Mouse (Mus musculus): Measurements from ENCODE around the gene Serinc3. TPM values are rescaled to one million over a fixed set of nuclear protein-coding genes. Genes with fewer than 3 reads are reported as not detected.
A peak's percentile ranks its signal among the peaks of the same experiment; 100 is the strongest.

Gene Serinc3
- total and polyA plus RNA-seq, 3 experiments, result 345 to 611 (median 467) TPM

DNA sequence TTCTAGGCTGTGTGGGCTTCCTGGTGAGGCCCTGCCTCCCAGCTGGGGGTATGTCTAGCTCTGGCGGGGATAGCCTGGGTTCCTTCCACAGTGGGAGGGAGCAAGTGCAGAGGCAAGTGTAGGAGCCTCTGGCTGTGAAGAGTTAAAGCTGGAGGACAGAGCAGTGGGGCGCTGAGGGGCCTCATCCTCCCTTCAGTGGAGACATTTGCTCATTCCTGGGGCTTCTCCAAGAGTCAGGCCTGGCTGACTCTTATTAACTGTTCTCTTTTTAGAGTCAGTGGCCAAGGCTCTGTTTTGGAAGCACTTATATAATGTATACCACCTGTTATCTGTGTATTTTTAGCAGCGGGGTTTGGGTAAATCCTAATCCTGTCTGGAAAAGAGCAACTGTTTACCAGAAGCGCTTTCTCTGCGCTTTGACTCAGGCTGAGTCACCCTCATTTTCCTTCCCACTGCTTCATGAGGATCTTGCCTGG lies 30.3 kb upstream of the Serinc3 start:
- H3K4me2 ChIP-seq (ENCODE audit: insufficient read depth, low read depth, poor library complexity, severe bottlenecking), result peak overlapping the region; percentile 65
- dilution Hi-C loops (cut with MboI; ENCODE audit: extremely low pct_ligation_motif_present, extremely low pct_unique_long_range_greater_than_20kb, low sequenced_read_pairs) (no loop called here), in situ Hi-C loops (cut with MboI; ENCODE audit: low pct_ligation_motif_present, low pct_unique_long_range_greater_than_20kb, low sequenced_read_pairs) (no loop called here)
- TF ChIP-seq MAX (IDR thresholded peaks at IDR 0.05; ENCODE audit: low read length) (no peak), MEF2A (IDR thresholded peaks at IDR 0.05; ENCODE audit: borderline replicate concordance, low read depth, low read length) (no peak), NELFE (IDR thresholded peaks at IDR 0.05; ENCODE audit: low read depth, low read length) (0 out of 2 replicates have a peak, but pooled peaks have one; percentile 17), IRF4 (IDR thresholded peaks at IDR 0.05; ENCODE audit: low read depth, low read length) (0 out of 2 replicates have a peak, but pooled peaks have one; percentile 30), RCOR1 (conservative IDR thresholded peaks at IDR 0.05; ENCODE audit: low read depth, low read length) (no peak), EP300 (IDR thresholded peaks at IDR 0.05; ENCODE audit: low read length) (peak; percentile 44), MAZ (IDR thresholded peaks at IDR 0.05; ENCODE audit: low read depth, low read length) (peak; percentile 67; the same call in 1 of the 2 replicates), MYC (IDR thresholded peaks at IDR 0.05; ENCODE audit: low read depth, low read length) (no peak), ZKSCAN1 (IDR thresholded peaks at IDR 0.05; ENCODE audit: borderline replicate concordance, low read depth, low read length) (no peak), NRF1 (IDR thresholded peaks at IDR 0.05; ENCODE audit: low read depth, low read length) (0 out of 2 replicates have a peak, but pooled peaks have one; percentile 17), ELF1 (IDR thresholded peaks at IDR 0.05; ENCODE audit: low read depth, low read length) (no peak), ZNF384 (IDR thresholded peaks at IDR 0.05; ENCODE audit: low read depth, low read length) (no peak)
- no peak for DNase-seq (ENCODE audit: extremely low read depth)
- no peak overlapping the region for H3K4me3 ChIP-seq (replicated peaks in 1 of 3; ENCODE audit: low read depth in 2 of 3, low read length in 2 of 3, poor library complexity in 1 of 3)
- H3K27ac ChIP-seq (ENCODE audit: insufficient read depth, low read depth), result peak overlapping the region; percentile 81
- H3K4me1 ChIP-seq (ENCODE audit: control insufficient read depth in 1 of 2, insufficient read depth in 2 of 2), result peaks cover 47 to 80% of the 10 kb centered on the region in 2 experiments
- no peaks in the 10 kb centered on the region for H3K9me3 ChIP-seq (replicated peaks; ENCODE audit: low read length)
- peak overlapping the region; percentile 64 for H3K9ac ChIP-seq (ENCODE audit: insufficient read depth, low read depth)
- peaks cover 9 to 44% of the 10 kb centered on the region in 2 experiments for H3K36me3 ChIP-seq (replicated peaks in 1 of 2; ENCODE audit: control insufficient read depth in 1 of 2, insufficient read depth in 1 of 2, low read length in 1 of 2)
- peaks cover 94% of the 10 kb centered on the region for H3K79me2 ChIP-seq (replicated peaks; ENCODE audit: control insufficient read depth, extremely low read depth, insufficient read depth, poor library complexity, severe bottlenecking)
- no peaks in the 10 kb centered on the region for H3K27me3 ChIP-seq (replicated peaks)

DNA sequence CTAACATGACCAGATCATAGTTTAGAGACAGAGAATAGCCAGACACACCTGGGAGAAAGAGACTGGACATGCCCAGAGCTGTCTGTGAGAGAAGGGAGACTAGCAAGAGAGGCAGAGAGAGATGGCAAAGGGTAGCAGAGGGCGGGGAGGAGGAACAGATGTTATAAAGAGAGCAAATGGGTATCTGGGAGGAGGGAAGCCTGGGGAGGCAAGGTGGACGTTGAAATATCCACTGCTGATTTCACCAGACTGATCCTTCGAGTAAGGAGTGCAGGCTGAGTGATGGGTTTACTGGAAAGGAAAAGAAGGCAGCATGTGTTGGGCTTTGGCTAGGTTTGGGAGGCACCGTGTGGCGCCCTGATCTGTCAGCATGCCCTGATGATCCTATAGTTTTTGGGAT lies 29.5 kb upstream of the Serinc3 start:
- in situ Hi-C loops (cut with MboI; ENCODE audit: low pct_ligation_motif_present, low pct_unique_long_range_greater_than_20kb, low sequenced_read_pairs), result no loop called here
- H3K79me2 ChIP-seq (replicated peaks; ENCODE audit: control insufficient read depth, extremely low read depth, insufficient read depth, poor library complexity, severe bottlenecking), result peaks cover 93% of the 10 kb centered on the region

More for the DNA sequence above, 29.5 kb upstream of the Serinc3 start:
- Histone ChIP-seq H3K27ac (ENCODE audit: insufficient read depth, low read depth) (peak overlapping the region; percentile 81), H3K4me2 (ENCODE audit: insufficient read depth, low read depth, poor library complexity, severe bottlenecking) (peak overlapping the region; percentile 45; the same call in 1 of the 2 replicates), H3K27me3 (replicated peaks) (no peaks in the 10 kb centered on the region), H3K4me1 (ENCODE audit: control insufficient read depth in 1 of 2, insufficient read depth in 2 of 2) (peaks cover 47 to 77% of the 10 kb centered on the region in 2 experiments), H3K9ac (ENCODE audit: insufficient read depth, low read depth) (no peak overlapping the region), H3K9me3 (replicated peaks; ENCODE audit: low read length) (no peaks in the 10 kb centered on the region), H3K4me3 (replicated peaks in 1 of 3; ENCODE audit: low read depth in 2 of 3, low read length in 2 of 3, poor library complexity in 1 of 3) (no peak overlapping the region), H3K36me3 (replicated peaks in 1 of 2; ENCODE audit: control insufficient read depth in 1 of 2, insufficient read depth in 1 of 2, low read length in 1 of 2) (peaks cover 9 to 39% of the 10 kb centered on the region in 2 experiments)
- DNase-seq (ENCODE audit: extremely low read depth), result no peak
- TF ChIP-seq MYC (IDR thresholded peaks at IDR 0.05; ENCODE audit: low read depth, low read length) (0 out of 2 replicates have a peak, but pooled peaks have one; percentile 14), MAX (IDR thresholded peaks at IDR 0.05; ENCODE audit: low read length) (no peak)
- dilution Hi-C loops (cut with MboI; ENCODE audit: extremely low pct_ligation_motif_present, extremely low pct_unique_long_range_greater_than_20kb, low sequenced_read_pairs), result no loop called here

All from CH12.LX (cell line).